In the genomic region with DNA sequence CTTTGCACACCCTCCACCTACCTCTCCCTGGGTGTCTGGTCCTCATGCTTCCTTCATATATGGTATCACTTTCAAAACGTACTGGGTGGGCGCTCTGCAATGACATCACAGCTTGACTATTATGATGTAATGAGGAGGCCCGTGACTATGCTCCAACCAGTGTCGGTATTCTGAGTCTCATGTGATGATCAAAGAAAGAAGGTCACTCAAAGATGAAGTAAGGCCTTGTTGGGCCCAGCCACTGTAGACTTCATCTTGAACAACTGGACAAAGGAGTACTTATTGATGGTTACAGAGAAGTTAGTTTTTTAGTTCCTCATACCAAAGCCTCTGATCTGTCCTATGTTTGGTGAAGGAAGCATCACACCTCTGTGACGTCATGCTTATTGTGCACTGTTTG, we compare ENCODE assay signal across 10 mouse cellular contexts. TPM values are rescaled to one million over a fixed set of nuclear protein-coding genes. Genes with fewer than 3 reads are reported as not detected.
A peak's percentile ranks its signal among the peaks of the same experiment; 100 is the strongest.
DNase-seq lines count a peak whose midpoint lies in the region; ATAC-seq and TF ChIP-seq lines count a peak whose summit lies in the region.
"Had no signal": no experiment of that assay in that cellular context is flagged by ENCODE, and none has a peak within 500 bp of the region (broad histone marks: within the 10 kb centered on the region; RNA-seq: fewer than 3 reads in every experiment).

A gene (minus strand): TSS at position 101 of the 400 bp plus-strand sequence.

- H3K36me3 ChIP-seq in heart, embryonic 12.5 days = no peaks in the 10 kb centered on the region
- no peaks in the 10 kb centered on the region for H3K36me3 ChIP-seq in testis, adult 2 months (ENCODE audit: control insufficient read depth, insufficient read depth, low read length)
- H3K36me3 ChIP-seq in thymus, adult 2 months (ENCODE audit: control insufficient read depth, insufficient read depth, low read length) = no peaks in the 10 kb centered on the region

- intact Hi-C loops in heart, postnatal 36 days (cut with DNase I) = no loop called here

- no peak within 1 kb of the TSS for H3K4me3 ChIP-seq in heart, embryonic 12.5 days
- H3K4me3 ChIP-seq in testis, adult 2 months (ENCODE audit: control insufficient read depth, low read depth, low read length) = peak within 1 kb of the TSS; percentile 74
- H3K4me3 ChIP-seq in thymus, adult 2 months (ENCODE audit: control insufficient read depth, insufficient read depth, low read length) = no peak within 1 kb of the TSS

- no peak within 1 kb of the TSS for H3K4me2 ChIP-seq in heart, embryonic 12.5 days

- H3K4me1 ChIP-seq in heart, embryonic 12.5 days (replicated peaks) = peaks cover 5% of the 10 kb centered on the region
- peaks cover 3% of the 10 kb centered on the region for H3K4me1 ChIP-seq in testis, adult 2 months (ENCODE audit: control insufficient read depth, insufficient read depth, low read length)
- peaks cover 5% of the 10 kb centered on the region for H3K4me1 ChIP-seq in thymus, adult 2 months (replicated peaks; ENCODE audit: control insufficient read depth, insufficient read depth, low read length)

- ATAC-seq in heart, embryonic 12.5 days (ENCODE audit: insufficient number of reproducible peaks, low FRiP score) = no peak
- ATAC-seq: activated CD4-positive, CD25-positive, alpha-beta regulatory T cell, adult 4 months had no signal

- DNase-seq in heart, postnatal 36 days = no peak
- no peak for DNase-seq in testis, postnatal 14 days (ENCODE audit: low spot score)
- no peak for DNase-seq in layer of hippocampus, postnatal 25 days (ENCODE audit: extremely low spot score in 1 of 2, low spot score in 1 of 2)
- DNase-seq in right cerebral cortex, postnatal 4 days = no peak
- no peak for DNase-seq in thymus, adult 2 months
- no peak for DNase-seq in T-cell, adult 2 months (ENCODE audit: low spot score)
- DNase-seq: kidney, postnatal 25 days had no signal

- peaks cover 7% of the 10 kb centered on the region; the same call in 1 of the 2 replicates for H3K27me3 ChIP-seq in heart, embryonic 12.5 days (replicated peaks)
- H3K27me3 ChIP-seq in testis, adult 2 months (ENCODE audit: control insufficient read depth, insufficient read depth, low read length) = no peaks in the 10 kb centered on the region
- no peaks in the 10 kb centered on the region; the same call in 1 of the 2 replicates for H3K27me3 ChIP-seq in thymus, adult 2 months (ENCODE audit: control insufficient read depth, insufficient read depth, low read length)

- H3K9ac ChIP-seq in heart, embryonic 12.5 days = no peak within 1 kb of the TSS

- no peak; the same call in 1 of the 2 replicates for TF ChIP-seq POLR2A in testis, adult 2 months (IDR thresholded peaks at IDR 0.05; ENCODE audit: control insufficient read depth, low read depth, low read length)
- no peak for TF ChIP-seq POLR2A in thymus, adult 2 months (IDR thresholded peaks at IDR 0.05; ENCODE audit: control insufficient read depth, extremely low read depth, insufficient read depth, low read length, poor library complexity)

- H3K27ac ChIP-seq in heart, embryonic 12.5 days (ENCODE audit: poor library complexity, severe bottlenecking) = no peak within 1 kb of the TSS
- peak within 1 kb of the TSS; percentile 29; the same call in 1 of the 2 replicates for H3K27ac ChIP-seq in testis, adult 2 months (ENCODE audit: control insufficient read depth, insufficient read depth, low read depth, low read length)
- no peak within 1 kb of the TSS for H3K27ac ChIP-seq in thymus, adult 2 months (ENCODE audit: control insufficient read depth, insufficient read depth, low read length)

- H3K9me3 ChIP-seq in heart, embryonic 12.5 days (replicated peaks) = no peaks in the 10 kb centered on the region

- no peak for TF ChIP-seq CTCF in testis, adult 2 months (IDR thresholded peaks at IDR 0.05; ENCODE audit: control insufficient read depth, insufficient read depth, insufficient replicate concordance, low read depth, low read length)
- TF ChIP-seq CTCF in thymus, adult 2 months (IDR thresholded peaks at IDR 0.05; ENCODE audit: borderline replicate concordance, control insufficient read depth, extremely low read depth, insufficient read depth, low read length, poor library complexity) = no peak

- WGBS in heart, embryonic 12.5 days = 84% methylated on average over 5 of the region's 5 CpGs
- WGBS in thymus, adult 2 months = 94% methylated on average over 5 of the region's 5 CpGs

RNA-seq across cellular contexts. Expression of the gene that starts here (rescaled TPM):
- 7.4 and 10.4 TPM in 2 replicates for polyA plus RNA-seq in heart, embryonic 12.5 days (2016; fragmentation: Nextera tagmentation; extraction: Ambion mirVana)
- 1 to 10 TPM; 5.2 to 8.8 TPM for total RNA-seq in heart, postnatal 36 days (2021)
- polyA plus RNA-seq in testis, adult 2 months (2012; rRNA removed) = 94.0 and 97.4 TPM in 2 replicates
- total RNA-seq in layer of hippocampus, postnatal 25 days (2021) = 10 to 100 TPM; 21.9 to 23.6 TPM
- 4.7 and 5.9 TPM in 2 replicates for polyA plus RNA-seq in thymus, adult 2 months (2012; rRNA removed)
